Mouse (Mus musculus) ovary, postnatal 10 days (tissue): ENCODE data around the gene H2-D1.
"Not testable (repeated sequence)": the region's sequence is repeated elsewhere in the genome, so short reads cannot be mapped to it uniquely, and the experiment has no call there.

Source experiments
- DNase-seq: peaks from one replicate; pipeline ENCODE4 v3.0.0; 2022; ENCODE audit warnings: low spot score

H2-D1 gene

GRCm38 (mm10) chr17:35262664-35263522 lies at the start of gene H2-D1:
Gene H2-D1, plus strand, starts transcription at chr17:35262730.
- DNase-seq: peak; percentile 98

GRCm38 (mm10) chr17:35213071-35213470 lies 49.5 kb upstream of the H2-D1 start:
- DNase-seq: no peak

GRCm38 (mm10) chr17:35218516-35219193 lies 43.9 kb upstream of the H2-D1 start:
- DNase-seq: no peak

- DNase-seq: no peak
Measured at GRCm38 (mm10) chr17:35219601-35220041, 42.9 kb upstream of the H2-D1 start.

- DNase-seq: no peak
Measured at GRCm38 (mm10) chr17:35220156-35220952, 42.2 kb upstream of the H2-D1 start, which contains the start of gene Gm16181. Gene Gm16181, plus strand, starts transcription at chr17:35220834.

GRCm38 (mm10) chr17:35222299-35222698 lies 40.2 kb upstream of the H2-D1 start:
- no peak for DNase-seq

GRCm38 (mm10) chr17:35224641-35225040 lies 37.9 kb upstream of the H2-D1 start:
- DNase-seq: no peak

GRCm38 (mm10) chr17:35225456-35225855 lies 37.1 kb upstream of the H2-D1 start:
- no peak for DNase-seq

GRCm38 (mm10) chr17:35226561-35227046 lies 35.9 kb upstream of the H2-D1 start:
- no peak for DNase-seq

GRCm38 (mm10) chr17:35231022-35231421 lies 31.5 kb upstream of the H2-D1 start:
- no peak for DNase-seq

- DNase-seq: peak; percentile 77
Measured at GRCm38 (mm10) chr17:35232043-35232442, 30.5 kb upstream of the H2-D1 start.

- no peak for DNase-seq
Measured at GRCm38 (mm10) chr17:35232659-35233058, 29.9 kb upstream of the H2-D1 start.

GRCm38 (mm10) chr17:35233114-35233980 lies 29.2 kb upstream of the H2-D1 start, which contains the start of gene Atp6v1g2:
Gene Atp6v1g2, plus strand, starts transcription at chr17:35233660.
- DNase-seq: no peak

GRCm38 (mm10) chr17:35234090-35234489 lies 28.4 kb upstream of the H2-D1 start:
- not testable (repeated sequence) for DNase-seq

- DNase-seq: peak; percentile 42
Measured at GRCm38 (mm10) chr17:35234903-35235302, 27.6 kb upstream of the H2-D1 start.

GRCm38 (mm10) chr17:35235614-35236389 lies 26.7 kb upstream of the H2-D1 start, which contains the start of gene Nfkbil1:
Gene Nfkbil1, minus strand, starts transcription at chr17:35235792.
- DNase-seq: peak; percentile 61

- DNase-seq: peak; percentile 99
Measured at GRCm38 (mm10) chr17:35236390-35236746, 26.2 kb upstream of the H2-D1 start.

- no peak for DNase-seq
Measured at GRCm38 (mm10) chr17:35236996-35237395, 25.5 kb upstream of the H2-D1 start.

- DNase-seq: no peak
Measured at GRCm38 (mm10) chr17:35237504-35237903, 25.0 kb upstream of the H2-D1 start.

- DNase-seq: no peak
Measured at GRCm38 (mm10) chr17:35239700-35240099, 22.8 kb upstream of the H2-D1 start.
